Mouse (Mus musculus): ENCODE results near the gene Cd79b.

The Cd79b gene

DNA sequence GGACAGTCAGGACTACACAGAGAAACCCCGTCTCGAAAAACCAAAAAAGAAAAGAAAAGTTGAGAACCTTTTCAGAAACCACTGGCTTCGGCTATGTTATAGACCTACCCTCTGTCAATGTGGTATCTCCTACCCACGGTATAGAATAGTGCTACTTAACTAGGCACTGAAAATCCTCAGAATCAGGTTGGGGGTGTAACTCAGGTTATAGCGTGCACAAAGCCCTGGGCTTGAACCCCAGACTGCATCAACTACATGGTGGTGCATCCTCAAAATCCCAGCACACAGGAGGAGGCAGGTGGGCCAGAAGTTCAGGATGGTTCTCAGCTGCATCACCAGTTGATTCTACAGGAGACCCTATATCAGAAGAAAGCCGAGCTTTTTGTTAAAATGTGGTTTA, 40.8 kb downstream of the Cd79b start:
- DNase-seq (ENCODE audit: low read depth, low spot score): no peak

DNA sequence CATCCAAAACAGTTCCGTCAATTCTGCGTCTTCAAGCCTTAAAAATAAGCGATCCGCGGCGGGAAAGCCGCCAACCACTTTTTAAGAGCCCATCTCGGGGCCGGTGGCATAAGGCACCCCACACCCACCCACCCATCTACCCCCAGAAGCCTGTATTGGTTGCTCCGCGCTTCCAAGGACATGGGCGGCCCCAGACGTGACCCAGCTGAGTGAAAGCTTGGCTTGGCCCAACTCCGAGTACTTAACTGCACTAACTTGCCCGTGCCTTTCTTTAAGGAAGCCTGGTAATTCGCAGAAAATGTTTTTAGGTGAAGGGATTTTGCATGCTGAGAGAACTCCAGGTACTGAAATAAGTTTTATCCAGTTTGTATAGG, 41.3 kb downstream of the Cd79b start:
- no peak for DNase-seq (ENCODE audit: low read depth, low spot score)

GRCm38 (mm10) chr11:106272644-106273310, 41.8 kb downstream of the Cd79b start, which contains the start of gene Smarcd2:
Smarcd2 (minus strand) TSS chr11:106272972.
- DNase-seq (ENCODE audit: low read depth, low spot score): peak; percentile 98

- no peak for DNase-seq (ENCODE audit: low read depth, low spot score)
Measured at GRCm38 (mm10) chr11:106271794-106272643, 42.5 kb downstream of the Cd79b start.

DNA sequence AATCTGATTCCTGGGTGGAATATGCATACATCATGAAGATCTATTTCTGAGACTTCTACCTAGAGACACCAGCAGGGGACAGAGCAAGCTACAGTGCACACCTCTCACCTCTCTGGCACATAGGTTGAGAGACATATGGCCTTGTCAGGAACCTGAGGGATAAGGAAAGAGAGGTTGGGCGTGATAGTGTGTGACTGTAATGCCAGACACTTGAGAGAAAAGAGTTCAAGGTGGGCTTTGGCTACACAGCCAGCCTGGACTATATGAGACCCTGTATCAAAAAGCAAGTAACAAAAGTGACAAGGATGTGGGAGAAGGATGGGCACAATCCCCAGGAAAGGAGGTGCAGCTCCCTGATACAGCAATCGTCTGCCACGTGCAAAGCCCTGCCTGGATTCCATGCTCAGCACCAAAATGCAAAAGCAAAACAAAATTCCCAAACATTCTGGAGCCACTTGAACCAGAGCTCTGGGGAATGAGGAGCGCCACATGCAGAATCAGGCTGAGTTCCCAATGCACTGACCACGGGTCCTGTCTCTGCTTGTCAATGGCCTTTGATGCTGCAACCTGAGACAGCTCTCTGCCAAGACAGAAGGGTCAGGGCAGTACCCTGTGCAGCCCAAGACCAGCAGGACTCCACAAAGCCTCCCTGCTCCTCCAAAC, 43.3 kb downstream of the Cd79b start:
- DNase-seq (ENCODE audit: low read depth, low spot score): no peak

GRCm38 (mm10) chr11:106269060-106269431, 45.5 kb downstream of the Cd79b start:
- DNase-seq (ENCODE audit: low read depth, low spot score): no peak

- no peak for DNase-seq (ENCODE audit: low read depth, low spot score)
Measured at GRCm38 (mm10) chr11:106268326-106269059, 46.1 kb downstream of the Cd79b start.

DNA sequence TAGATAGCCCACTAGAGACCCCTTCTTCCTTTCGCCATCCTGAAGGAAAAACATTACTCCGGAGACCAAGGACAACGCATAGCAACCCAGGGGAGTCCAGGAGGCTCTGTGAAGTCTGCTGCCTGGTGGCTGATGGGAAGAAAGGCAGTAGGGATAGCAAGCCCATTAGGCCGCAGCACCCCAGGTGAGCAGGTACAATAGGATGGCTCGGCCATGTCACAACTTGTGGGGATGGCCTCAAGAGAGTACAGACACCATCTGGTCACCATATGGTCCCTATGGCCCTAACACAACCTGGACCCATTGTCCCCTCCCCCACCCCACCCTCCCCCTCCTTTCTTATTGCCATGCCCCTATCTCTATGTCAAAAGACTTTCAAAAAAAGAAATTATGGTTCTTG, 46.7 kb downstream of the Cd79b start:
- DNase-seq (ENCODE audit: low read depth, low spot score): no peak

GRCm38 (mm10) chr11:106267311-106267852, 47.2 kb downstream of the Cd79b start:
- no peak for DNase-seq (ENCODE audit: low read depth, low spot score)

- DNase-seq (ENCODE audit: low read depth, low spot score): no peak
Measured at GRCm38 (mm10) chr11:106266431-106266830, 48.1 kb downstream of the Cd79b start.

GRCm38 (mm10) chr11:106265570-106265969, 49.0 kb downstream of the Cd79b start:
- DNase-seq (ENCODE audit: low read depth, low spot score): no peak

- no peak for DNase-seq (ENCODE audit: low read depth, low spot score)
Measured at GRCm38 (mm10) chr11:106264988-106265387, 49.6 kb downstream of the Cd79b start.

DNA sequence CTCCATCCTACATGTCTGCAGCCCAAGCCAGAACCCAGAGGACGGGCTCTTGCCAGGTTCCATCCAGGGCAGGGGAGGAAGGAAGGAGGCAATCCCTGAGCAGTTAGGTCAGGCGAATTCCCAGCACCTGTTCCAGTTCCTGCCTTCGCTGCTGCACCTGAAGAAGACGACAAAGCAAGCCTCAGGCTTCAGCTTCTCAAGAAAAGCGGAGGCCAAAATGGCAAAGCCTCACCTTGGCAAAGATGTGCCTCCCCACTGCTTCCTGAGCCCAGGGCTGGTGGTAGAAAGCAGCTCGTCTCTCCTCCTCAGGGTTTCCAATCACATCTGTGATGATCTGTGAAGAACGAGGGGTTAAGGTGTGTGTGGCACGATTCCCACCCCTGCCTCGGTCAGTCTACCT, 50.6 kb downstream of the Cd79b start:
- DNase-seq (ENCODE audit: low read depth, low spot score): no peak
